Mouse (Mus musculus) thymus, postnatal 10 days (tissue): ENCODE measurements at regions not wholly inside any gene's neighbourhood (a gene's known extent, or its start where the extent isn't known, plus 50 kb on each side); places are given as distances from the start of the nearest gene placed in this dataset.

Source experiments
- DNase-seq, 2 experiments: peaks; one replicate each; pipeline ENCODE4 v3.0.0; 2021; ENCODE audit warnings: low spot score in 2 of 2

DNA sequence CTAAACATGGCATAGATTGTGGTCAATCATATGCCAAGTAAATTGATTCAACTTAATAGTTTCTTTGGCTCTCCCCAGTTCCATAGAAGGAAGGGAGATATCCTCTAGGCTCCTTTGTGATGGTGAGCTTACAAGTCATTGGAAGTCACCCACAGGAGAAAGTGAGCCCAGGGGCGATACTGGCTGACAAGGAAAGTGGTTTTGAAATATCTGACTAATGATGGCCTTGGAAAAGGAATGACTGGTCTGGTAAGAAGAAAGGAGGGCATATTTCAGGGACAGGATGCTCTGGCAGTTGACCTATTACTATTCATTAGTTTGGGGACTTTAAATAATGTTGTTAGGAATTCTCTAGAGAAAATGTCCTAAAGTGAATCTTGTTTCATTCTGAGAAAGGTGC, 352.7 kb upstream of the Cdh11 start:
- DNase-seq = no peak

DNA sequence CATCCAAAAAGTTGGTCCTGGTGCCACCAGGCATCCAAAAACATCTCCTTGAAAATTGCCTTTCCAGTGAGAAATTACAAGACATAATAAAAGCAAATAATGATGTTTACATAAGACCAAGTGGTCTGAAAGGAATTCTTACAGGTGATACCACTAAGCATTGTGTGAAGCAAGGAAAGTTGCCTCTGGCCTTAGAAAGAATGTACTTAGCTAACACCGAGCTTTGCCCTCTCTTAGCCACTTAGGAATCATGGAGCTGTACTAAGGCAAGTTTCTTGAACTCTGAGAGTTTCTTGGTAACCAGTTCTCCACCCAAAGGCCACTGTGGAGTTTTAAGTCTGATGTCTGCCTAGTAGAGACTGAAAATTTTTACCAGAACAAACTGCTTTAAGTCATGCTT, 359.4 kb upstream of the Cdh11 start:
- DNase-seq = no peak

DNA sequence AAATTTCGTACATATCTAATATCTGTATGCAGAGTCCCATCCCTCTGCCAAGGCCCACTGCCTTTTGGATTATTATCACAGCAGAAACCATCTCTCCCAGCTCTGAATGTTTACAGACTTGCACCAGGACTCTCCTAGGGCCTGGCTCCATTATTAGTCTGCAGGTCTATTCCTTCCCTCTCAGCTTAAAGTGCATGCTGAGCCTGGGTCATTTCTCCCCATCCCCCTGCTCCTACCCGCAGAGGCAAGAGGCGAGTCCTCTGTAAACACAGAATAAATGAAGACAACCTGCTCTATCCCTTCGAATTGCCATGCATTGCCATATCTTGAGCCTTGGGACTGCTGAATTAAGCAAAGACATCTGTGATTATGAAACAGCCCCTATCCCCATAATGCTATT, 362.6 kb upstream of the Cdh11 start:
- DNase-seq = no peak

- DNase-seq = no peak
These were observed 363.0 kb upstream of the Cdh11 start for GRCm38 (mm10) chr8:103148447-103148846.

DNA sequence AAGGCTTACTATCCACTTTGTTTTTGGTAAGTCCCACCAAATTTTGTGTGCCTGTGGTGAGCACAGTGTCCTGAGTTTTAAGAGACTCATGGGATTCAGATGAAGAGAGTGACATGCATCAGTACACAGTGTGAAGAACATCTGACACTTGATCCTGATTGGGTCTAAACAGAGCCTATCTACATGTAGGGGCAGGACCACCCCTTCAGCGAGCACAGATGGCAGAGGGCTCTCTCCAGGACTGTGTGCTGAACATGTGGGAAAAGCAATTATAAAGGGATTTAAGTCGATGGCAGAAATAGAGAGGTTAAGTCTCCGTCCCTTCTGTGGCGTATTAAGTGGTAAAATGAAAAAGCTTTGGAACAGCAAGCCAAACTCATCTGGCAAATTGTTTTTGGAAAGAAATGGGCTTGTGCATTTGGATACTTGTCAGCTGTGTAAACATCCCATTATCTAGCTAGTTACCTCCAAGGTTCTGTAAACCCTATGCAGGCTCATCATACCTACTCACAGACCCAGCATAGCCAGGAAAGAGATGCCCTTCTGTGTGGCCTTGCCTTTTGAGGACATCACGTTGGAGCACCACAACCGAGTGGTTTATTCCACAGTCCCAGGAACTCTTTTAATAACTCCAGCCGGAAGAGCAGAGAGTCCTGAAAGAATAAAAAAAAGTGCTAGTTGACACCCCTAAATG, 381.3 kb upstream of the Cdh11 start:
- no peak for DNase-seq

GRCm38 (mm10) chr8:103173313-103173712, 387.9 kb upstream of the Cdh11 start:
- DNase-seq = no peak

- no peak for DNase-seq
These were observed 388.5 kb upstream of the Cdh11 start for GRCm38 (mm10) chr8:103173803-103174429.

DNA sequence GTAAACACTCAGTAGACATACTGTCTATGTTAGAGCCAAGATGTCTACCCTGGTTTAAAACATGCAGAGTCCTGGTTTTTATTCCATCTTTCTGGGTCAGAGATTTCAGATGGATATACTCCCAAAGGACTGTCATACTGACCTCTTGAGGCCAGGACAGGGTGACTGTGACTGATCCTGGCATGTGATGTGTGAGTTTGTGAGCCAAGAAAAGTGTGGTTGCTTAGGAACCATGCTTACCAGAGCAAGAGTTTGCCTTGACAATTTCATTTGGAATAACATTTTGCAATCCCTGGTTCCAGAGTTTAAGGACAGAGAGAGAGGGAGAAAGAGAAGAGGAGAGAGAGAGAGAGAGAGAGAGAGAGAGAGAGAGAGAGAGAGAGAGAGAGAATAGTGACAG, 395.2 kb upstream of the Cdh11 start:
- DNase-seq = no peak

DNA sequence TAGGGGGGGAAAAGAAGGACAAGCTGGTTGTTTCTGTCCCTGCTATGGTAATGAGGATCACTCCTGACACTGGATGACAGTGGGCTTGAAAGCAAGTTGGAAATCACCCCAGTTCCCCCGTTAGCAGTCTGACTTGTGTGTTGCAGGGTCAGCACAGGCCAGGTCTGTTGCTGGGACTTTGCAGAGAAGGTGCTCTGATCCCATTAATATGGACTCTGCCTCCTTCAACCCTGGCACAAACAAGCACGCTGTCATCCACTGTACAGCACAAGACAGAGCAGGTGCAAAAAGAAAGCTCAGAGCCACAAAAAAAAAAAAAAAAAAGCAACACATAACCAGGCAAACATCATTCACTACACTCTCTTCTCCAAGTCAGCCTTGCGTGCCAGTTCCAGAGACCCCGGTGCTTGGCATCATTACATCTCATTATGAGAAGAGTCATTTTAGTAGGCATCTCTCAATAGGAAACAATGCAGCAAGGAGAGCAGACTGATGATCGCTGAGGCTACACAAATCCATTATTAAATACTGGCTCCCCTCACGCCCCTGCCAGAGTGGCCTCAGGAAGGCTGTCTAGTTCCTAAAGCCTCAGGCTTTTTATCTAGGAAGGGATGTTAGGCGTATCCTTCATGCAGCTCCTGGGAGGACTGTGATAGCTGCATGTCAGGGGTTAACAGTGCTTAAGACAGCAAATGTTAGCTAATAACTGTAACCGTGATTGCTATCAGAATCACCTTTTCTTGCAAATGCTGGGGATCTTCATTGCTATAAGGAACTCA, 403.5 kb upstream of the Cdh11 start:
- DNase-seq = no peak

DNA sequence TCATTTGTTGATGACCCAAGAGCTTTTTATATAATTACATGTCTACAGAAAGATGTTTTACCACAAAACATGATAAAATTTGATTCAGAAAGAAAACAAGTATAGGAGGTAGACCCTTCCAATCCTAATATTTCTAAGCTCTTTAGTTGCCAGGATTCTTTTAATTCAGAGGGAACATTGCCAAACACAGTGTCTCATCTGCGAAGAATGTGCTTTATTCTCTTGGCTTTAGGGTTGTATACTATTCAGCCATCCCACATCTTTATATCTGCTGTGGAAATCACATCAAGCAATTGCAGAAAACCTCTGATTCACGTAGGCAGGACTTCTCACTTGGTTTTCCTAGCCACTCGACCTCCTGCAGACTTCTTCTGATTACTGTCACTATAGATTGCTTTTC, 412.8 kb upstream of the Cdh11 start:
- DNase-seq = no peak

DNA sequence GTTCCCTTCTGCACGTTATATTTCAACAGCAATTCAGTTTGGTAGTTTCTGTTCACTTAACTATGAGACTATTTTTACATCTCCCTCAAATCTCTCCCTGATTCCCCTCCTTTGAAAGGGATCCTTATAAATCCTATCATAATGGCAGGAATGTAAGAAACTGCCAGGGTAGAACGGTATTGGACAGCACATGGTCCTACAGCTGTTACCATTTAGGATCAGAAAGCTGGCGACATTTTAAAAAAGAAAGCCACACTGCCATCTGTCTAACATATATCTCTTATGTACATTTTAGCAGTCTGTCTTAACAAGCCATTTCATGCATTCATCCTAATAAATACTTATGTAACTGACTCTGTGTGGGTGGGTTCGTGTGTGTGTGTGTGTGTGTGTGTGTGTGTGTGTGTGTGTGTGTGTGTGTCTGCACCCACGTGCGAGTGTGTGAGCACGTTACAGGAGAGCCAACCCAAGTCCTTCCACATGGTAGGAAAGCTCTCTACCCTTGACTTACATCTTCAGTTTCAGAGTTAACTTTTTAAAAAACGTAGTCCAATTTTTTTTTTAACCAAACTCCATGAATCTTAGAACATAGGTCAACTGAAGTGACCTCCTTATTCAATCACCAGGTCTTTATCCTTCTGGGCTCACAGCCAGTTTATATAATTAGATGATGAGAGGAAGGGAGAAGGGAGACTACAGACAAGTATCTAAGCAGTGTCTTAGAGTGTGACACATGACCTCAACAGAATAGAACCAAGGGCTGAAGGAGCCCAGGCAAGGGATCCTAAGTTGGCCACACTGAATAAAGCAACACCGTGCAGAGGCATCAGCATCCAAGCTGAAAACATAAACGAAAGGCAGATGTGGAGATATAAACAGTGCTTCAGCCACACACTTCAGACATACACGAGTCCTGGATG, 414.5 kb upstream of the Cdh11 start:
- DNase-seq = no peak

DNA sequence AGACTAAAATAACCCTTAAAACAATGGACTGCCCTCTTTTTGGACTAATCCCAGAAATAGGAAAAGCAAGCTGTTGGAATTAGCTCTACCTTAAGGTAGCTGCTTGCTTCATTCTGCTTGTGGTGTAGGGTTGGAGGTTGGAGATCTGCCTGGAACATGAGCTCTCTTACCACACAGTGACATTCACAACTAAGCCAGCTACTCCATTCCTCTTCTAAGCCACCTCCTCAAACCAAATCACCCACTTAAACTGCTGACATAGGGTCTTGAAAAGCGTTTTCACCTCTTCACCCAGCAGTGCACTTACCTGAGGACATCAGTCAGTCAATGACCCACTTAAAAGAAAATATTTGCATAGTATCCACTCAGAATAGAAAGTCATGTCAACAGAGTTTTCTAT, 418.3 kb upstream of the Cdh11 start:
- DNase-seq = no peak

- no peak for DNase-seq
These were observed 429.2 kb upstream of the Cdh11 start for GRCm38 (mm10) chr8:103214606-103215005.

DNA sequence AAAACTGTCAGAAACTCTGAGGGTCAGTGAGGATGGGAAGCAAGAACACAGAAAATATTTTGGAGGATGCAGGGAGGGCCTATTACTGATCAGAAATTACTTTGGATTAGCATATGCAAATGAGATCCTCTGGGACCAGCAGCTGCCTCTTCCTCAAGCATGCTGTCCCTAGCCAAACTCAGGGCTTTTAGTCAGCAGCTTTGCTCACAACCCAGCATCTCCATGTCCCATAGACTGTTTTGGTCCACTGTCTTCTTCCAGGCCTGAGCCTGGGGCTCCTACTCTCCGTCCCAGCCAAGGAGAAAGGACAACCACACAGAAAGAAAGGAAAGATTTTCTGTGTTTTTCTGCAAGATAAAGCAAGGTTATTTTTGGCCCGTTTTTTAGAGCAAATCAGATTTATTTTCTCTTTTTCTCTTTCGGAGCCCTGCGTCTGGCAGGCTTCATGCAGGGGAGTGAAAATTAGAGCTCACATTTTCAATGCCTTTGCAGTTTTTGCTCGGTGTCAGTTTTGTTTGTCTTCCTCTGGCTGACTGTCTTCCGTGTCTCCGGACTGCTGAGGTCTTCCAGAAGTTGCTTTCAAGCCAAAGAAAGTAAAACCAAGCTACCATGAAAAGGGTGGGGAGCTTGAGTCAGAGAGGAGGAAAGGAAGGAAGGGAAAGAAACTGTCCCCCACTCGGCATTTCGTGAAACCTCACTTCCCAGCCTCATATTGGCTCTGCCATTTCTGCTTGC, 445.5 kb upstream of the Cdh11 start:
- DNase-seq = no peak

DNA sequence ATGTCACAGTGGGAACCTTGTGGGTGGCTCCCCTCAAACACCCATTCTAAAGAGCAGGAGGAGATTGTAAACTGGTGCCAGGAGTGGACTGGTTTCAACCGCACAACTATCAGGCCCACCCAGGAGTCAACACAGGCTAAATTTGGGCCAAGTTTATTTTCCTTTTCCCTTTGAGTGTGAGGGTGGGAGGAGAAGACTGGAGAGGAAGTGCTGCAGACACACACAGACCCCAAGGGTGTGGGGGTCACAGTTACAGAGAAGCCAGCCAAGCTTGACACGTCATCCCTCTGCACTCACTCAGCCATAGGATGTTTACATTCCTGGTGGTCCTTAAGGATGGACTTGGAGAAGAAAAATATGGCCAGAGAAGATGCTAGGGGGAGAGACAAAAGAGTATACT, 448.9 kb upstream of the Cdh11 start:
- no peak for DNase-seq

DNA sequence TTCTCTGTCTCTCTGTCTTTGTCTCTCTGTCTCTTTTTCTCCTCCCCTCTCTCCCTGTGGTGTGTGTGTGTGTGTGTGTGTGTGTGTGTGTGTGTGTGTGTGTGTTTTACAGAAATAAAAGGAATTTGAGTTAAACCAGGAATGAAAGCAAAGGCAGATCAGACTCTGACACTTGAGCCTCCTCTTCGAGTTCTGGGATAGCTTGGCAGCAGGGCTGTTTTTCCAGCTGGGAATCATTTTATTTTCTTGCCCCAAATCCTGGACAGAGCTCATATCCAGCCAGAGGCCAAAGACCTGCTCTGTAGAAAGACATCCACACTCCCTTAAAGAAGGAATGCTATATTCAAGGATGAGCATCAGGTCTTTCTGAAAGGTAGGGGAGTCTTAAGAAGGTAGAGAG, 450.2 kb upstream of the Cdh11 start:
- DNase-seq = no peak

DNA sequence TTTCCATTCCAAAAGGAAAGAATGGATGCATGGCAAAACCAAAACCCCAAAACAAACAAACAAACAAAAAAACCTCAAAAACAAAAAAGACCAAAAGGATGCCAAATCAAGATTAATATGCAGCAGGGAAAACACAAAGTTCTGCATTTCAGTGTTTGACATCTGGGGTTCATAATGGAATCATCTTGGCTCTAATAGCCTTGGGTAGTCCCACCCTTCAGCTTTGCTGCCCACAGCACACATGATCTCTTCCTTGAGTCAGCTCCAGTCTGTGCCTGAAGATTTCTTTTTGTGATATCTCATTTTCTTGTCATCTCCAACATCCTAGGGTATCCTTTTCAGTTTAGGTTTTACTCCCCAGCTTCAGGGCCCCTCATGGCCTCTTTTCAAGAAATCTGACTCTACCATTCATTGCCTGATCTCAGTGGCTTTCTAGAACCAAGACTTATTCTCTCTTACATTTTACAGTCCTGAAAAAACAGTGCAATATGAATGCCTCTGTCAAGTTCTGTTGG, 453.1 kb upstream of the Cdh11 start:
- no peak for DNase-seq

GRCm38 (mm10) chr8:103244169-103244568, 458.7 kb upstream of the Cdh11 start:
- DNase-seq = no peak

DNA sequence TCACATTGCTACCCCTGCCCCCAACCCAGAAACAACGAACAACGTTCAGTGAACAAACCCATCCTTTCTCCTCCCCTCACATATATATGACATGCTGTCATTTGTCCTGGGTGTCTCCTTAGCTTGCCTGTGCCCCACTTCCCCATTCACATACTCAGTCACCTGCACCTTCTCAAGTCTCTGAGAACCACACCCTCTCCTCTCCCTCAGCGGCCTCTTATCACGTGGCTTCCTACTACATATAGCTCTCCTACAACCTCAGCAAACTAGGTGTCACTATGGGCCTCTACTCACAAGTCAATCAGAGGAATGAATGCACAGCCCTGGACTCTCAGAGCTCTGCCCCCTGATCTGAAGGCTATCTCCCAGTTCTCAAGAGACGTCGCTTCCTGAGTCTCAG, 459.2 kb upstream of the Cdh11 start:
- no peak for DNase-seq

- no peak for DNase-seq
These were observed 460.4 kb upstream of the Cdh11 start for GRCm38 (mm10) chr8:103245864-103246263.

DNA sequence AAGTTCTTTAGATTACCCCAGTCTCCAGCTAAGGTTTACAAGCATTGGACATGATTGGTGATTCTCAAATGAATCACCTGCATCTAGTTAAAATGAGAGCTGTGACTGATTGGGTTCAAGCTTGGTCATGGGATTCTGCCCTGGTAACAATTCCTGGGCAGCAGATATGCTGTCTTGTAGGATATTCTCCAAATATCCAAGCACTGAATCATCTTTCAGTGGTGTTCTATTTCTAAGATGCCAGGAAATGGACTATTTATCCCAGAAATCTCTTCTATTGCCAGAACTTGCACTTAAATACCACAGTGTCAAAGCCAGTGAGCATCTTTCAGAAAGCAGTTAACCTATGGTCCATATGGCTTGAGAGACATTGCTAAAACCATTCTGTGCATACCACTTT, 475.8 kb upstream of the Cdh11 start:
- no peak for DNase-seq
